Mouse (Mus musculus): ENCODE results near the gene Hpcal1.
"Not testable (repeated sequence)": the region's sequence is repeated elsewhere in the genome, so short reads cannot be mapped to it uniquely, and the experiment has no call there.

The Hpcal1 gene

GRCm38 (mm10) chr12:17740226-17740625 is 49.6 kb downstream of the Hpcal1 start:
- DNase-seq (ENCODE audit: low spot score in 2 of 2): no peak

GRCm38 (mm10) chr12:17741637-17742364 is 51.1 kb downstream of the Hpcal1 start:
- peak; percentile 15 to 30 for DNase-seq (ENCODE audit: low spot score in 2 of 2)

GRCm38 (mm10) chr12:17742571-17743321 is 52.1 kb downstream of the Hpcal1 start:
- no peak for DNase-seq (ENCODE audit: low spot score in 2 of 2)

GRCm38 (mm10) chr12:17745431-17745830 is 54.8 kb downstream of the Hpcal1 start:
- DNase-seq (ENCODE audit: low spot score in 2 of 2): no peak

- peak; percentile 15 to 44 for DNase-seq (ENCODE audit: low spot score in 2 of 2)
Observed at GRCm38 (mm10) chr12:17746725-17747124, 56.1 kb downstream of the Hpcal1 start.

- no peak for DNase-seq (ENCODE audit: low spot score in 2 of 2)
Observed at GRCm38 (mm10) chr12:17747191-17748154, 56.8 kb downstream of the Hpcal1 start.

- no peak for DNase-seq (ENCODE audit: low spot score in 2 of 2)
Observed at GRCm38 (mm10) chr12:17748155-17748529, 57.5 kb downstream of the Hpcal1 start.

GRCm38 (mm10) chr12:17749784-17750183 is 59.1 kb downstream of the Hpcal1 start:
- no peak for DNase-seq (ENCODE audit: low spot score in 2 of 2)

- no peak for DNase-seq (ENCODE audit: low spot score in 2 of 2)
Observed at GRCm38 (mm10) chr12:17750500-17750899, 59.8 kb downstream of the Hpcal1 start.

- DNase-seq (ENCODE audit: low spot score in 2 of 2): no peak
Observed at GRCm38 (mm10) chr12:17752828-17753227, 62.2 kb downstream of the Hpcal1 start.

- no peak for DNase-seq (ENCODE audit: low spot score in 2 of 2)
Observed at GRCm38 (mm10) chr12:17754771-17755170, 64.1 kb downstream of the Hpcal1 start.

- DNase-seq (ENCODE audit: low spot score in 2 of 2): no peak
Observed at GRCm38 (mm10) chr12:17756891-17757290, 66.2 kb downstream of the Hpcal1 start.

GRCm38 (mm10) chr12:17762286-17762933 is 71.8 kb downstream of the Hpcal1 start:
- no peak for DNase-seq (ENCODE audit: low spot score in 2 of 2)

GRCm38 (mm10) chr12:17763054-17763453 is 72.4 kb downstream of the Hpcal1 start:
- no peak for DNase-seq (ENCODE audit: low spot score in 2 of 2)

- no peak for DNase-seq (ENCODE audit: low spot score in 2 of 2)
Observed at GRCm38 (mm10) chr12:17764005-17764404, 73.3 kb downstream of the Hpcal1 start.

GRCm38 (mm10) chr12:17767567-17767966 is 76.9 kb downstream of the Hpcal1 start:
- DNase-seq (ENCODE audit: low spot score in 2 of 2): not testable (repeated sequence)

- no peak for DNase-seq (ENCODE audit: low spot score in 2 of 2)
Observed at GRCm38 (mm10) chr12:17769476-17770172, 79.0 kb downstream of the Hpcal1 start.

- no peak for DNase-seq (ENCODE audit: low spot score in 2 of 2)
Observed at GRCm38 (mm10) chr12:17770538-17770937, 79.9 kb downstream of the Hpcal1 start.

- DNase-seq (ENCODE audit: low spot score in 2 of 2): not testable (repeated sequence)
Observed at GRCm38 (mm10) chr12:17773721-17774120, 83.1 kb downstream of the Hpcal1 start.

GRCm38 (mm10) chr12:17774842-17775241 is 84.2 kb downstream of the Hpcal1 start:
- DNase-seq (ENCODE audit: low spot score in 2 of 2): not testable (repeated sequence)

- DNase-seq (ENCODE audit: low spot score in 2 of 2): peak; percentile 36 to 50
Observed at GRCm38 (mm10) chr12:17778320-17778719, 87.7 kb downstream of the Hpcal1 start.
